Mouse (Mus musculus) left cerebral cortex, adult 2 months (tissue): ENCODE data around the gene Ttll11. TPM values are rescaled to one million over a fixed set of nuclear protein-coding genes. Genes with fewer than 3 reads are reported as not detected.

ENCODE experiments used
- DNase-seq, 2 experiments: peaks; one replicate each; pipeline ENCODE4 v3.0.0; 2021 to 2022; ENCODE audit warnings: low spot score in 2 of 2, mixed read lengths in 1 of 2; ENCODE audit errors: extremely low spot score in 1 of 2
- H3K27ac ChIP-seq: fragments of 200-600 bp; 2 replicates; pipeline ENCODE4 v1.8.1; 2022
- H3K4me3 ChIP-seq: fragments of 200-600 bp; 2 replicates; pipeline ENCODE4 v1.8.1; 2022
- CTCF ChIP-seq: fragments of 200-600 bp; IDR thresholded peaks from 2 replicates; pipeline ENCODE4 v1.8.1; 2022; ENCODE audit warnings: antibody characterized with exemption, mild to moderate bottlenecking, moderate library complexity
- intact Hi-C: fragments of 180-260 bp; cut with DNase I; formaldehyde crosslinking; loops from one replicate; pipeline ENCODE4 v1.15.1; 2025
- total RNA-seq, 2 experiments: library from RNA; stranded (reverse); gene quantifications; 2 replicates each; pipeline ENCODE4 v1.2.3; 2021

Gene Ttll11
- total RNA-seq, 2 experiments from 2014 or later = 40.2 to 42.2 TPM

GRCm38 (mm10) chr2:35702608-35703007, 277.1 kb downstream of the Ttll11 start:
- no peak for DNase-seq
- no peak for TF ChIP-seq CTCF
- intact Hi-C loops = no loop called here
- Histone ChIP-seq H3K4me3 (no peak overlapping the region), H3K27ac (0 out of 2 replicates have a peak overlapping the region, but pooled peaks have one; percentile 36)

- intact Hi-C loops = no loop called here
- DNase-seq = no peak
- TF ChIP-seq CTCF = no peak
- no peak overlapping the region for H3K27ac ChIP-seq
- H3K4me3 ChIP-seq = no peak overlapping the region
These were observed 277.7 kb downstream of the Ttll11 start for GRCm38 (mm10) chr2:35702001-35702400.

Other genes starting within 250 kb of the Ttll11 start
- gene Ndufa8, start 69.5 kb upstream of the Ttll11 start, total RNA-seq = 100 to 1,000 TPM; 185 to 195 TPM
- 1 to 10 TPM; 1.0 to 1.4 TPM for gene Morn5, start 69.5 kb upstream of the Ttll11 start, total RNA-seq
- 10 to 100 TPM; 16.3 to 19.6 TPM for gene Lhx6, start 125.5 kb upstream of the Ttll11 start, total RNA-seq
- 10 to 100 TPM; 14.6 to 18.7 TPM for gene Mrrf, start 156.5 kb upstream of the Ttll11 start, total RNA-seq
- 10 to 100 TPM; 47.9 to 48.9 TPM for gene Rbm18, start 156.9 kb upstream of the Ttll11 start, total RNA-seq